In the genomic region with DNA sequence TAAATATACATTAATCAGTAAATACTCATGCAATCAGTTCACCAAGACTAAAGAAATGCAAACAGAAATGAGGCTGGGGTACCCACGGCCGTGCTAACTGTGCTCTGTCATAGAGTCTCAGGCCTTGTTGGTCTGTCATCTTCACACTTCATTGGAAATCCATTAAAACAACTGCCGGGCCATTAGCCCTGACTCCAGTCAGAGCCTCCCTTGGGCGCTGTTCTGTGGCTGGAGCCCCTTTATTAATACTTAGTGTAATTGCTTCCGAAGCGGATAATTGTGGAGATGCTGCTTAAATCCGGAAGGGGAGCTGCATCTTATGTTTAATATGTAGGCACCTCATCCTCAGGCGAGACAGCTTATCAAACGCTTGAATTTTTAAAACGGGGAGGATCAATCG, we compare ENCODE assay signal across 18 mouse cellular contexts.
A peak's percentile ranks its signal among the peaks of the same experiment; 100 is the strongest.
DNase-seq lines count a peak whose midpoint lies in the region; ATAC-seq and TF ChIP-seq lines count a peak whose summit lies in the region.
"Had no signal": no experiment of that assay in that cellular context is flagged by ENCODE, and none has a peak within 500 bp of the region (broad histone marks: within the 10 kb centered on the region; RNA-seq: fewer than 3 reads in every experiment).

No protein-coding gene starts in this region.

- H3K9ac ChIP-seq in midbrain, embryonic 13.5 days (replicated peaks), result no peak overlapping the region
- H3K9ac ChIP-seq in midbrain, embryonic 11.5 days (ENCODE audit: low read length), result no peak overlapping the region
- H3K9ac ChIP-seq in neural tube, embryonic 13.5 days, result no peak overlapping the region
- no peak overlapping the region for H3K9ac ChIP-seq in hindbrain, postnatal 0 days (replicated peaks; ENCODE audit: low read length)
- H3K9ac ChIP-seq in forebrain, embryonic 15.5 days (replicated peaks), result no peak overlapping the region
- H3K9ac ChIP-seq: embryonic facial prominence, embryonic 13.5 days; forebrain, embryonic 13.5 days; heart, embryonic 13.5 days had no signal

- H3K4me3 ChIP-seq in midbrain, embryonic 13.5 days (replicated peaks), result no peak overlapping the region
- H3K4me3 ChIP-seq in midbrain, embryonic 11.5 days (ENCODE audit: low read depth, low read length), result no peak overlapping the region
- H3K4me3 ChIP-seq in neural tube, embryonic 13.5 days, result no peak overlapping the region
- H3K4me3 ChIP-seq in hindbrain, postnatal 0 days (ENCODE audit: low read length), result no peak overlapping the region
- H3K4me3 ChIP-seq in forebrain, embryonic 15.5 days, result no peak overlapping the region
- H3K4me3 ChIP-seq: embryonic facial prominence, embryonic 13.5 days; forebrain, embryonic 13.5 days; heart, embryonic 13.5 days had no signal

- H3K36me3 ChIP-seq in midbrain, embryonic 13.5 days, result no peaks in the 10 kb centered on the region
- no peaks in the 10 kb centered on the region for H3K36me3 ChIP-seq in midbrain, embryonic 11.5 days (ENCODE audit: control insufficient read depth, insufficient read depth, low read length)
- H3K36me3 ChIP-seq in neural tube, embryonic 13.5 days, result no peaks in the 10 kb centered on the region
- no peaks in the 10 kb centered on the region for H3K36me3 ChIP-seq in hindbrain, postnatal 0 days (ENCODE audit: insufficient read depth, low read length)
- no peaks in the 10 kb centered on the region for H3K36me3 ChIP-seq in forebrain, embryonic 15.5 days
- H3K36me3 ChIP-seq: embryonic facial prominence, embryonic 13.5 days; heart, embryonic 13.5 days had no signal

- WGBS in midbrain, embryonic 13.5 days, result 62% methylated on average over 11 of the region's 11 CpGs
- 71% methylated on average over 11 of the region's 11 CpGs for WGBS in midbrain, embryonic 11.5 days
- 44% methylated on average over 11 of the region's 11 CpGs for WGBS in neural tube, embryonic 13.5 days
- 60% methylated on average over 11 of the region's 11 CpGs for WGBS in hindbrain, postnatal 0 days
- WGBS in forebrain, embryonic 15.5 days, result 60% methylated on average over 11 of the region's 11 CpGs

- no peak for DNase-seq in midbrain, embryonic 11.5 days (ENCODE audit: low spot score, missing footprints)
- no peak for DNase-seq in neural tube, embryonic 10.5 days (ENCODE audit: extremely low spot score, low spot score)
- peak; percentile 40 for DNase-seq in hindbrain, postnatal 0 days (ENCODE audit: low spot score)
- DNase-seq in frontal cortex, postnatal 10 days (ENCODE audit: low spot score in 2 of 2), result no peak
- no peak for DNase-seq in kidney, postnatal 25 days
- DNase-seq: adrenal gland, postnatal 10 days; cerebellum, adult 11-12 months; cerebellum, adult 9-10 months; cerebellum, postnatal 25 days; gastrocnemius, postnatal 36 days; heart, adult 11 months; heart, postnatal 36 days had no signal

- 0 out of 2 replicates have a peak, but pooled peaks have one; percentile 4 for ATAC-seq in midbrain, embryonic 13.5 days
- no peak for ATAC-seq in midbrain, embryonic 11.5 days (ENCODE audit: low FRiP score)
- ATAC-seq in neural tube, embryonic 13.5 days (ENCODE audit: low read depth), result peak; percentile 72
- no peak for ATAC-seq in hindbrain, postnatal 0 days
- no peak for ATAC-seq in forebrain, embryonic 15.5 days (replicated peaks)
- ATAC-seq: forebrain, embryonic 13.5 days had no signal

- TF ChIP-seq CTCF in hindbrain, postnatal 0 days (IDR thresholded peaks at IDR 0.05; ENCODE audit: low read depth), result no peak

- H3K27ac ChIP-seq in midbrain, embryonic 13.5 days, result no peak overlapping the region
- H3K27ac ChIP-seq in midbrain, embryonic 11.5 days (ENCODE audit: low read depth, low read length), result no peak overlapping the region
- H3K27ac ChIP-seq in neural tube, embryonic 13.5 days (replicated peaks), result 0 out of 2 replicates have a peak overlapping the region, but pooled peaks have one; percentile 18
- no peak overlapping the region for H3K27ac ChIP-seq in hindbrain, postnatal 0 days
- no peak overlapping the region for H3K27ac ChIP-seq in forebrain, embryonic 15.5 days (replicated peaks)
- H3K27ac ChIP-seq: embryonic facial prominence, embryonic 13.5 days; forebrain, embryonic 13.5 days; heart, embryonic 13.5 days had no signal

- H3K9me3 ChIP-seq in midbrain, embryonic 13.5 days, result no peaks in the 10 kb centered on the region
- H3K9me3 ChIP-seq in midbrain, embryonic 11.5 days (ENCODE audit: control insufficient read depth, low read length), result no peaks in the 10 kb centered on the region
- no peaks in the 10 kb centered on the region for H3K9me3 ChIP-seq in neural tube, embryonic 13.5 days
- no peaks in the 10 kb centered on the region for H3K9me3 ChIP-seq in hindbrain, postnatal 0 days (ENCODE audit: low read length)
- no peaks in the 10 kb centered on the region for H3K9me3 ChIP-seq in forebrain, embryonic 15.5 days
- H3K9me3 ChIP-seq: embryonic facial prominence, embryonic 13.5 days; forebrain, embryonic 13.5 days; heart, embryonic 13.5 days had no signal

- H3K4me2 ChIP-seq in midbrain, embryonic 13.5 days (replicated peaks), result no peak overlapping the region
- H3K4me2 ChIP-seq in midbrain, embryonic 11.5 days, result no peak overlapping the region
- H3K4me2 ChIP-seq in neural tube, embryonic 13.5 days, result no peak overlapping the region
- no peak overlapping the region for H3K4me2 ChIP-seq in hindbrain, postnatal 0 days (ENCODE audit: low read depth, low read length)
- no peak overlapping the region for H3K4me2 ChIP-seq in forebrain, embryonic 15.5 days (replicated peaks)
- H3K4me2 ChIP-seq: embryonic facial prominence, embryonic 13.5 days; forebrain, embryonic 13.5 days; heart, embryonic 13.5 days had no signal

- peaks cover 17% of the 10 kb centered on the region for H3K4me1 ChIP-seq in midbrain, embryonic 13.5 days (replicated peaks)
- no peaks in the 10 kb centered on the region for H3K4me1 ChIP-seq in midbrain, embryonic 11.5 days (ENCODE audit: control insufficient read depth, insufficient read depth, low read length)
- H3K4me1 ChIP-seq in neural tube, embryonic 13.5 days (replicated peaks), result peaks cover 32% of the 10 kb centered on the region
- H3K4me1 ChIP-seq in hindbrain, postnatal 0 days (ENCODE audit: insufficient read depth, low read length), result no peaks in the 10 kb centered on the region
- peaks cover 8% of the 10 kb centered on the region; the same call in 1 of the 2 replicates for H3K4me1 ChIP-seq in forebrain, embryonic 15.5 days

- 0 out of 2 replicates have a peak, but pooled peaks cover 1% of the 10 kb centered on the region for H3K27me3 ChIP-seq in midbrain, embryonic 13.5 days
- H3K27me3 ChIP-seq in midbrain, embryonic 11.5 days (ENCODE audit: control insufficient read depth, insufficient read depth, low read length), result no peaks in the 10 kb centered on the region
- H3K27me3 ChIP-seq in neural tube, embryonic 13.5 days, result peaks cover 5% of the 10 kb centered on the region; the same call in 1 of the 2 replicates
- H3K27me3 ChIP-seq in hindbrain, postnatal 0 days (ENCODE audit: insufficient read depth, low read length), result no peaks in the 10 kb centered on the region
- H3K27me3 ChIP-seq in forebrain, embryonic 15.5 days, result no peaks in the 10 kb centered on the region
- H3K27me3 ChIP-seq: embryonic facial prominence, embryonic 13.5 days; forebrain, embryonic 13.5 days had no signal

Comparison
In these comparisons a context has a peak if more than half of its experiments do, and no peak if none do; other contexts are left out.
1. ATAC-seq: peak in midbrain, embryonic 13.5 days (single experiment) and neural tube, embryonic 13.5 days (single experiment); none in midbrain, embryonic 11.5 days (single experiment), hindbrain, postnatal 0 days (single experiment) and forebrain, embryonic 15.5 days (single experiment).